Mouse (Mus musculus): ENCODE measurements around the gene Zzef1.

The Zzef1 gene

DNA sequence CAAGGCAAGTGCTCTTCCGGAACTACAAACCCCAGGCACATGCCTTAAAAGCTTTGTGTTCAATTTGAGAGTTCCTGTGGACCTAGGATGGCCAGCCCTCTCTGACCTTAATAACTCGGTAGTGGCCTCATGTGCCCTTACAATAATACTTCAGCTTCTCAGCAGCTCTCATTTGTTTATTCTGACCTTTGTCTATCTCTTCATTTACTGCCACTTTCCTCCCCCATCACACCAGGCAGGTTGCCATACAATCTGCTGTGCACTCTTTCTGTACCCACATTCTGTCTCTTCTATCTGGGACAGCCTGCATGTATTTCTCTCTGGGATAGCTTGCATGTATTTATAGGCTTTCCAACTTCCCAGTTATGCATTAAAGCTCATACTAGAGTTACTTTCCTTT is 10.5 kb downstream of the Zzef1 start:
- peak; percentile 7 to 12 for DNase-seq

DNA sequence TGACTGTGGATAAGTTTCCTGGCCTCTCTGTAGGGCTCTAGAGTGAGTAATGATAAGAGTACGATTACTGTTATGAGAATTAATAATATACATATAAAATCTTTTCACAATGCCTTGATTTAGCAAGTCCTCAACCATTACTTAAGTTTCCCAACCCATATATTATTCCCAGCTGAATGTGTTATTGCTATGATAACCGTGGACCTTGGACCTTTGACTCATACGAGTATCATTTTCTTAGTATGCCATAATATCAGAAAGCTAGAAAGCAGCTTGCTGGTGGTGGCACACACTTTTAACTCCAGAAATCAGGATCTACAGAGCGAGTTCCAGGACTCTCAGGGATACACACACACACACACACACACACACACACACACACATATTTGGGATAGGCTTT is 12.0 kb downstream of the Zzef1 start:
- no peak for DNase-seq

DNA sequence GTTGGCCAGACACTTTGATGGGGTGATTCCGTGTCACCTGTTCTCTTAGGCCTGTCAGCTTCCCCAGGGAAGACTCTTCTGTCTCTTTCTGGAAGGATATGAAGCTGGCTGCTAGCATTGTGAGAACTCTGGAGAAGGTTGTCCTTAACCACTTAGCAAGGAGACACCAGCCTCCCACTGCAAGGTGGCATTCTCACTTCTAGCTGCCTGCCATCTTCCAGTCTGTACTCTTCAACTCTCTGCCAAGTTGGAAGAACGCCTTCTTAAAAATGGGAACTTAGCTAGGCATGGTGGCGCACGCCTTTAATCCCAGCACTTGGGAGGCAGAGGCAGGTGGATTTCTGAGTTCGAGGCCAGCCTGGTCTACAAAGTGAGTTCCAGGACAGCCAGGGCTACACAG is 17.7 kb downstream of the Zzef1 start:
- no peak for DNase-seq

DNA sequence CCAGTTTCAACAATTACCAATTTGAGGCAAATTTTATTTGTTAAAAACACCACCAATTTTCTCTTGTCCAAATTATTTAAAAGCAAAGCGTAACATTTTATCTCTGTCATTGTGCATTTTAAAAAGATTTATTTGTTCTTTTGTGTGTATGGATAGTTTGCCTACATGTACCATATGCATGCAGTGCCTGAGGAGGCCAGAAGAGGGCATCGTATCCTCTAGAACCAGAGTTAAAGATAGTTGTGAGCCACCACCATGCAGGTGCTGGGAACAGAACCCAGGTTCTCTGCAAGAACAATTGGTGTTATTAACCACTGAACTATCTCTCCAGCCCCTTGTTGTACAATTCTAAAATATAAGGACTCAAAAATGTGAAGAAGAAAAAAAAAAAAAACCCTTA is 18.2 kb downstream of the Zzef1 start:
- peak in 1 of 2 experiments; percentile 22 for DNase-seq

DNA sequence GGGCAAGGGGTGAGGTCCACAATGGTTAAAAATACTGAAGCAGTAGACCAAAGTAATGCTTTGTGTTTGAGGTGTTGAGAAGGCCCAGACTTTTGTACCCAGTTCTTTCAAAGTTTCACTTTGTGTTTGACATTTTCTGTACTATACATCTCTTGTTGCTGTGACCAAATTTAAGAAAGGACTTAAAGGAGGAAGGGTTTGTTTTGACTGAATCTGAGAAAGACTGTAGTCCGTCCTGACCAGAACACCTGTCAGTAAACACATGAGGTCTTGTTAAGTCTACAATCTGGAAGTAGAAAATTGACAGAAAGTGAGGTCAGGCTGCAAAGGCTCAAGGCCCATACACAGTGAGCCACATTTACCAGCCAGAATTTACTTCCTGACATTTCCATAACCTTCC is 20.8 kb downstream of the Zzef1 start:
- DNase-seq, result no peak

DNA sequence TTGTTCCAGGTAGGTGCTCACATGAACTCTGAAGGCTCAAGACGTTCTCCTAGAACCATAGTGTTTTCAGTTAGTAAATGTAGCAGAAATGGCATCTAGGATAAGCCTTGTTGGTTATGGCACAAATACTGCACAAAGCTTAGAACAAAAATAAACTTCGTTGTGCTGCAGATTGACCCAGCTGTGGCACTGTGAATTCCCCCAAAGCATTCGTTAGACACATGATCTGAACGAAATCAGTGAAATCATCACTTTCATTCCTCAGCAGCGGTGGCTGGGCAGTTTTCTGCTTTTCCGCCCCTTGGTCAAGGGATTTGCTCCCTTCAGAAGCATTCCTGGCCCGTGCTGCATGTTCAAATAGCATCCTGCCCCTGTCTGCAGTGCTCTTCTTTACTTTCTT is 22.0 kb downstream of the Zzef1 start:
- DNase-seq, result no peak

DNA sequence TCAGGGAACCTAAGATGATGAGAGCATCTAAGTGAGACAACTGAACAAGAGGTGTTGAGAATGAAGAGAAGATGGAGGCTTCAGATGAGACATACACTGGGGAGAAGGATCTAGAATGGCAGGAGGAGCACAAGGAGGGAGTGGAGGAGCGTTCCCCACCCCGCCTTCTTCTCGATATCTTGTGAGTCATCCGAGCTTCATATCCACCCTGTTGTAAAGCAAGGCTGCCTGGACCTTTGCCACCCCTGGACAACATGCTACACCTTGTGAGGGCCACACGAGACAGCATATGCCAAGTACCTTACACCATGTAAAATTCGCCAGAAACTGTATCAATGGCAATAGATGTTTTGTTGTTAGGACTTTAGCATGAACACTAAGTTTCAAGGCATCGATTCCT is 25.0 kb downstream of the Zzef1 start:
- no peak for DNase-seq

DNA sequence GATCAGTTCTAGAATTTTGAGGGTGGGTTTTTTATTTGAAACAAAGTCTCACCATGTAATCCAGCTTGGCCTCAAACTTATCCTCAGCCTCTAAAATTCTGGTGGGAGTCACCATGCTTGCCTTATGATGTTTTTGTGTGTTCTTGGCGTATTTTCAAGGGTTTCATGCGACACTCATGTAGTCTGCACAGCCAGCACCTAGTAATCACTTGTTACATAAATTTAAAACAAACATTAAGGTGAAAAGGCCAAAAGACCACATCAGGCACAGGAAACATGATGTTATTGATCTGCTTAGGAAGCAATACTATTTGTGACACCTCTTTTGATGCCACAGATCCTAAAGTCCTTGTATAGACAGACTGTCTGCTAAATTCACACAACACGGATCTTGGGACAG is 33.8 kb downstream of the Zzef1 start:
- no peak for DNase-seq

DNA sequence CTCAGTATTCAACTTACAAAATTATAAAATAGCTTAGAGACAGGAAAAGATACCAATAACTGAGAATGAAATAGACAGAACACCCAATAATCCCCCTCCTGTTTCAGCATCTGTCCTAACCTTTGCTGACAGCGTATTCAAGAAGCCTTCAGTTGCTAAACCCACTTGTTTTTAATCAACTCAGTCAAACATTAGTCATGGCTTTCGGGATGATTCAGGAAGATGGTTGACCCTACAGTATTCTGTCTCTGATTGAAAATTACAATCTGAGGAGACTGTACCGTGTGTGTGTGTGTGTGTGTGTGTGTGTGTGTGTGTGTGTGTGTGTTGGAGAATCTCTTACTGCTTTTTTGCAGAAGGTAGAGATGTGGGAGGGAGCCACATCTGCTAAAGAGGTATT is 46.7 kb downstream of the Zzef1 start:
- no peak for DNase-seq

DNA sequence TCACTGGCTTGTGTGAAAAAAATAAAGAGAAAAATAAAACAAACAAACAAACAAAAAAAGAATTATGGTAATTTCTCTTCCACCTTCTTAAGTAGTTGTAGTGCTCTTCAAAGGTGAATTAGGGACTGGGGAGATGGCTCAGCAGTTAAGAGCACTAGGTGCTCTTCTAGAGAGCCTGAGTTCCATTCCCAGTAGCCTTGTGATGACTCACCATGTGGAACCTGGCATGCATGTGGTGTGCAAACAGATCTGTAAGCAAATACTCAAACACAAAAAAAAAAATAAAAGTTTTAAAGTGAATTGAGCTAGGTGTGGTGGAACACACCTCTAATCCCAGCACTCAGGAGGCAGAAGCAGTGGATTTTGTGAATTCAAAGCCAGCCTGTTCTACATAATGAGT is 47.5 kb downstream of the Zzef1 start:
- no peak for DNase-seq

DNA sequence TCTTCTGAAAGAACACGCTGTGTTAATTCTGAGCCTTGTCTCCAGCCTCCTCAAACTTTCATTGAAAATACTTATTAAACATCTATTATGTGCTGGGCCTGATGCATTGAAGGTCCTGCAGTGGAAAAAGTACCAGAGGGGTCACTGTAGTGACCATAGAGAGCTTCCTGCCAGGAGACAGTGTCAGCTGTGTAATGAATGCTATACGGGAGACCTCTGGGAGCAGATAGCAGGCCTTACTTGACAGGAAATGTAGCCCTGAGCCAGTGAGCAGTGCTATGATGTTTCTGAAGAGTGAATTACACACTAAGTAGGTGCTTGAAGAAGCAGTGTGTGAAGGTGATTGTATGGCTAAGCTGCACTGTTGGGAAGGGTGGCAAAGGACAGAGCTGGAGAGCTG is 49.5 kb downstream of the Zzef1 start:
- DNase-seq, result no peak

DNA sequence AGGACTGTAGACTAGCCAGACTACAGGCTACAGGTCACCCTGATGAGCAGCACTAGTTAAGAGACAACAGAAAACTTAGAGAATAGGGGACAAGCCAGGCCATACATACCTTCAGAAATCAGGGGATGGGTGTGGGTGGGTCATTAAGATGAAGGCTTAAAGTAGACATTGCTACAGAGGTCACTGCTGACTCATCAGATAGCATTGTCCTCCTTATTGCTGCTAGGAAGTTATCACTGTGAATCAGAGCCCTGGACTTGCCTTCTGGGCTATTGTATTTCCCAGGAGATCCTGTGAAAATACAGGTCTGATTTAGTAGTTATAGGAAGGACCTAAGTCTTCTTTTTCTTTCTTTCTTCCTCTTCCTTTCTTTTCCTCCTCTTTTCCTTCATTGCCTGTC is 50.7 kb downstream of the Zzef1 start:
- no peak for DNase-seq

DNA sequence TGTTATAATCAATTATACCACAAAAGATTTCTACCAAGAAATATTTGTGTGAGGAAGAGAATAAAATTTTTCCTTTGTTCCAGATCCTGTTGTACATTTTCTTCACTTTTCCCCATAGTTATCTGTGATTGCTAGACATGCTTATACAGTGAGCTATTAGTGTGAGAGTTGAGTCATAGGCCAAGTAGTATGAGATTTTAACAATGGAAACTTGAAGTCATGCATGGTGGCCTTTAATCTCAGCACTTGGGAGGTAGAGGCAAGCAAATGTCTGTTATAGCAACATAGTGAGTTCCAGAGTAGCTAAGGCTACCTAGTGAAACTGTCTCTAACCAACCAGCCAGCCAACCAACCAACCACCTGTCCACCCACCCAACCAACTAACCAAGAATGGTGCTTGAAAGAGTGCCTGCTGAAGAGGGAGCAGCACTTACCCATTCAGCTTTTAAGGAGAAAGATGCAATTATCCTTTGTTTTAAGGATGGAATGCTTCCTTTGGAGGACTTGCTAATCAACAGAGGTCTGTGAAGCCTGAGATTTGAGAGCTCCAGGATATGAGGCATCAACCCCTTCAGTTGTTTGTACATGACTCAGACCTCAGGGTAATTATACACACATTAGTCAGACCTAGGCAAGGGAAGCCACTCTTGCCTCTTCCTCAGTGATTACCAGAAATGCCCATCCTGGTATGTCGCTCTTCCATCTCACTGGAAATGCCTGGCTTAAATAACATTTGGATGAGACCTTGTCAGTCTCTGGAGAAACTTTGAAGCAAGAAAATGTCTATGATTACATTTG is 52.0 kb downstream of the Zzef1 start:
- no peak for DNase-seq

DNA sequence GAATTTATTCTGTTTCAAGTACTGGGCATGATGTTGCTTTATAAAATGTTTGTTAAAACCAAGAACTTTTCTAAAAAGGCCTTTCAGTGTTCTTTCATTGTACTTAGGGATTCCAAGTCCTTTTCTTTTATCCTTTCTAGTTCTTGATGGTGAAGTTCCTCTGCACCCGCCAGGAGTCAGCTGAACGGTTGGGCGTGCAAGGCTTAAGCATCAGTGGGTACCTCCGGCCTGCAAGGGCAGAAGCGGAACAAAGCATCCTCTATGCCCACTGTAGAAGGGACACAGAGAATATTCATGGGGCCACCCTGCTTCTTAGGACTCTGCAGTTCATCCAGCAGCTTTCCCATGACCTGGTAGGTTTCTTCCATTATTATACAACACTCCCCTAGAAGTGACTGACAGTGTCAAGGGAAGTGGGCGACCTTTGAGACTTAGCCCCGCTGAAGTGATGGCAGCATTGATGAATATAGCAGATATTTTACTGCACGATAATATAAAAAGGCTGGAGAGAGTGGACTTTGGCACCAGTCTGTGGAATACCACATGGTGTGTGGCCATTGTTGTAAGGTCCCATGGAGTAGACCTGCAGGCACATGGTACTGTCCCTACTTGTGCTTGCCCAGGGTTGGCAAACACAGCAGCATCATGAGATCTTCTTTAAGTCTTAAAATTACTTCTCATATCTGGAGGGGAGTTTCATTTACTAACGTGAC is 54.5 kb downstream of the Zzef1 start:
- no peak for DNase-seq

DNA sequence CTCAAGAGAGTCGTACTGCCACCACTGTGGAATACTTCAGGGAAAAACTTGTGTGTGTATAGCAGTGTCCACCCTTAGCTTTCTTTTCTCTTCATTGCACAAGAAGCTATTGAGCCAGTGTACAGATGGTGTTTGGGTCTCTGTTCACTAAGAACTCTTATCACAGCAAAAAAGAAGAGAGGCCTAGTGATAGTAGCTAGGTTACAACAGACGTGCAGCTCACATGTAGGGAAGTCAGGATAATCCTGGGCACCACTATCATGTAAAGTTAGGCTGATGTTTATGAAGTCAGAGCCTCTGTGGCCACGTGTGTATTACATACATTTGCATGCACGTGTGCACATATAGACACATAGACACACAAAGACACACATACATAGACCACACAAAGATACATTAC is 55.2 kb downstream of the Zzef1 start:
- no peak for DNase-seq

DNA sequence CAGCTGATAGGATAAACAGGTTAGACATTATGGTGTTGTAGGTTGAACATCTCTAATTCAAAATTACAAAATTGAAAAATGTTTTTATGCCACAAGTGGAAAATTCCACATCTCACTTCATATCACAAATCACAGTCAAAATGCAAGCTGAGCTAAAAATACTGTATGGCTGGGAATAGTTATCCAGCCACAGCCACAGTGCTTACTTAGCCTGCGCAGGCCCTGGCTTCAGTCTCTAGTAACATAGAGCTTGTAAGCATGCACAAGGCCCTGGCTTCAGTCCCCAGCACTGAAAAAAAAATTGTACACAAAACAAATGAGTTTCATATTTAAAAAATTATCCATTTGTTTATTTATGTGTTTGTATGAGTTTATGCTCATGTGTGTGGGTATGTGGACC is 56.1 kb downstream of the Zzef1 start:
- no peak for DNase-seq

DNA sequence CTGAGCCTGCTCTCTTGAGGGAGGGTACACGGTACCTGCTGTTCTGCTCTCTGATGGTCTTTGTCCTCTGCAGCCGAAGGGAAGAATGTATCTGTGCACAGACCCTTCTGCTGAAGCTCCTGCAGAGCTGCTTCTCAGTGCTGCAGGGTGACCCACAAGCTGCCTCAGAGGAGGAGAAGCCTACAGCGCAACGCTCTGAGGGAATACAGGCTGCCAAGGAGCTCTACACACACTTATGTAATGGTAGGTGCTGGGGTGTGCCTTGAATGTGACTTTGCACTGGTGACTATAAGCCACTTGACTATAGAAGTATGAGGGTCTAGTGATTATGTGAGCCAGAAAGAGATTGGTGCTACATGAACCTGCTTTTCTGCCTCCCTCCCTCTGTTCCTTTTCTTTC is 57.1 kb downstream of the Zzef1 start:
- no peak for DNase-seq

DNA sequence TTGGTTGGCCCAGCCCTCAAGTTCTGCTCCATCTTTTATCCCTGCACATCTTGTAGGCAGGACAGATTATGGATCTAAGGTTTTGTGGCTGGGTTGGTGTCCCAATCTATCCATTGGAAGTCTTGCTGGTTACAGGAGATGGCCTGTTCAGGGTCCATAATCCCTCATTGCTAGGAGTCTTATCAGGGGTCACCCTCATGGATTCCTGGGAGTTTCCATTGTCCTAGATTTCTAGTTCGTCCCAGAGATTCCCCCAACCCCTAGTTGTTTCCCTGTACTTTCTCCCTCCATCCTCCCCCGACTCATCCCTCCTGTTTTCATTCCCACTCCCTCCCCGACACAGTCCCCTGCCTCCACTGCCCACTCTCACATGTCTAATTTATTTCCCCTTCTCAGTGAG is 58.2 kb downstream of the Zzef1 start:
- no peak for DNase-seq

DNA sequence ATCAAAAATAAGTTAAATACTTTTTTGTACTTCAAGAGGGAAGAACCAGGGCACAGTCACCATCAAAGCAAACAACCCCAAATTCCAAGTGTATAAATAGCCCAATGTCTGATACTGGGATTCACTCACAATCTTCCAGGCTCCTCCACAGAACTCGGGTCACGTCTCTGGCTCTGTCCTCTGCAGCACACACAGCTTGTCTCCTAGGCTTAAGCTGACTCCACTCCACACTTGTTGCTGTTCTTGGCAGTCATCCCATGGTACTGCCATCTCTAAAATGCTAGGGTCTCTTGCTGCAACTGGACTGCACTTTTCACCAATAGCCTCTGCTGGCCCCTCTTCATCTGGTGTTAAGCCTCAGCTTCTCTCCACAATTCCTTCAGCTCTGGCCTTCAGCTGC is 60.7 kb downstream of the Zzef1 start:
- DNase-seq, result no peak

DNA sequence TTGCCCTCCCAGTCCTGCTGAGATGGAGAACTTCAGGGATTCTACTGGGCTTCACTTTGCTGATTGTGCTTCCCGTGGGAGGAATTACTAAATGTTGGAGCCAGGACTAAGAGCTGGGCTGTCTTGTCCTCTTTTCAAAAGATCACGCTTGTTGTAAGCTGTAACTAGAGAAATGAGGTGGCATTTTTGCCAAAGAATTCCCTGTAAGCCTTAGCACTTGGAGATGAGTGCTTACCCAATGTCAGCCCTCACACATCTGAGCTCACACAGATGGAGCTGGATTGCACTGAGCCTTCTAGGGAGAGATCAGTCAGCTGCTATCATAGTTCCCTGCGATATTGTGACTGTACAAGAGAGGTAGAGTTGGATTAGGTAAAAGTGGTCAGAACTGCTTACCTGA is 65.2 kb downstream of the Zzef1 start:
- no peak for DNase-seq

DNA sequence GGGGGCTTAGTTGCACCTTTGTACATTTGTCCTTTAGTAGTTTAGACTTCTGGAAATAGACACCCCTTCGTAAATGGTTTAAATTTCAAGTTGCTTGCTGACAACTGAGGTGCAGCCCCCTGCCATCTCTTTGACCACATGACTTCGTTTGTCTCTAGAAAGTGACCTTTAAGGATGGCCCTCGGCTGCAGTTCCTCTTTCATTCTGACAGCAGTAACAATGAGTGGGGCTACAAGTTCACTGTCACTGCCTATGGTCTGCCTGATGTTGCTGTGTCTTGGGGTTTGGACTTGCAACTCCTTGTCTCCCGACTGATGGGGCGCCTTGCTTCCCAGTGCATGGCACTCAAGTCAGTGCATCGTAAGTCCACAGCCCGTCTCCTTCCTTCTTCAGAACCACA is 70.4 kb downstream of the Zzef1 start:
- no peak for DNase-seq

DNA sequence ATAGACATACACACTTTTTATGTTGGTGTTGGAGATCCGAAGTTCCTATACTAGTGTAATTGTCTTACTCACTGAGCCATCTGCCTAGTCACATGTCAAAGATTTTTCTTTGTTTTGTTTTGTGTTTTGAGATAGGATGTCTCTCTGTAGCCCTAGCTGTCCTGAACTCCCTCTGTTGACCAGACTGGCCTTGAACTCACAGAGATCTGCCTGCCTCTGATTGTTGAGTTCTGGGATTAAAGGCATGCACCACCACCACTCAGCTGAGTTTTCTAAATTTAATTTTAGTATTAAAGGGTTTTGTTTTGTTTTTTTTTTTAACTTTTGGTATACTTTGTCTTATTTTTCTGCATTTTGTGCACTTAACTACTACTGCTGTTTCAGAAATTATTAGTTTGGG is 76.0 kb downstream of the Zzef1 start:
- no peak for DNase-seq

DNA sequence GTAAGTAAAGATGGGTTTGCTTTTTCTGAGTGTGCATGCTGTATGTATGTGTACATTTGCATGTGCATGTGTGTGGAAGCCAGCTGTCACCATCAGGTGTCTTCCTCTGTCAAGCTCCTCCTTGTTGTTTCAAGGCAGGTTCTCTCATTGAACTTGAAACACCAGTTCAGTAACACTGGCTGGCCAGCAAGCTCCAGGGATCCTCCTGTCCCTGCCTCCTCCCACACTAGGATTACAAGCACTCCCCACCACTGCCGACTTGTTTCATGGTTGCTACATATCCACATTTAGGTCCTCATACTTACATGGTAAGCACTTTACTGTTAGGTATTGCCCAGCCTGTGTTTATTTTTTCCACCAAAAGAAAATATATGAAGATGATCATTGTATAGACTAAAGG is 96.6 kb downstream of the Zzef1 start:
- no peak for DNase-seq

DNA sequence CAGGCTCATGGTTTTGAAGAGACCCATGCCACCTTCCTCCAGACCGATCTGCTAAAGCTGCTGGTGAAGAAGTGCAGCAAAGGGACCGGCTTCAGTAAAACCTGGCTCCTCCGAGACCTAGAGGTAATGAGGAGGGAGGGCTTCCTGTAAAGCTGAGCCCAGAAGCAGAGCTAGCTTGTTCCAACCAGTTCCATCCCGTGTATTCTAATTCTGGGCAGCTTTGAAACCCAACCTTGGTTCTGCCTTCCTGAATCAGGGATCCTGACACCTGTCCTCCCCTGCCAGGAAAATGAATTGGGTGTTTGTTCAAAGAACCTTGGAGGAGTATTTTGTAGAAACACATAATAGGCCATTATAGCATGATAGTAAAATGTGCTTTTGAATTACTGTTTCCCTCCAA is 112.4 kb downstream of the Zzef1 start:
- DNase-seq, result peak; percentile 32 to 40

Data from kidney, postnatal 36 days (tissue).